Mouse (Mus musculus): ENCODE results near the gene Ncmap.

The Ncmap gene

GRCm38 (mm10) chr4:135352326-135353065 is 45.5 kb downstream of the Ncmap start:
- no peak for DNase-seq (ENCODE audit: low spot score)

GRCm38 (mm10) chr4:135337376-135337942 is 60.6 kb downstream of the Ncmap start:
- DNase-seq (ENCODE audit: low spot score), result no peak

GRCm38 (mm10) chr4:135336023-135336357 is 62.0 kb downstream of the Ncmap start:
- no peak for DNase-seq (ENCODE audit: low spot score)

GRCm38 (mm10) chr4:135335327-135336022 is 62.6 kb downstream of the Ncmap start:
- no peak for DNase-seq (ENCODE audit: low spot score)

GRCm38 (mm10) chr4:135326469-135326868 is 71.6 kb downstream of the Ncmap start:
- DNase-seq (ENCODE audit: low spot score), result no peak

GRCm38 (mm10) chr4:135326046-135326445 is 72.0 kb downstream of the Ncmap start:
- no peak for DNase-seq (ENCODE audit: low spot score)

GRCm38 (mm10) chr4:135323021-135323420 is 75.0 kb downstream of the Ncmap start:
- DNase-seq (ENCODE audit: low spot score), result no peak

Measured in lung, postnatal 25 days (tissue).